Mouse (Mus musculus): ENCODE results near the gene Gm7075. TPM values are rescaled to one million over a fixed set of nuclear protein-coding genes. Genes with fewer than 3 reads are reported as not detected.
"Not testable (repeated sequence)": the region's sequence is repeated elsewhere in the genome, so short reads cannot be mapped to it uniquely, and the experiment has no call there.

Gm7075 gene
- polyA plus RNA-seq, 1 experiment from 2014 or later: not detected

- ATAC-seq: no peak
- 88% methylated on average over 9 of the region's 9 CpGs for WGBS
Measured at GRCm38 (mm10) chr10:63423591-63424474, 2.2 kb upstream of the Gm7075 start.

GRCm38 (mm10) chr10:63422736-63422992, 1.1 kb upstream of the Gm7075 start:
- no peak for ATAC-seq
- Histone ChIP-seq H3K9ac (ENCODE audit: low read depth, low read length) (no peak overlapping the region), H3K27ac (ENCODE audit: low read length) (no peak overlapping the region), H3K4me1 (ENCODE audit: control insufficient read depth, insufficient read depth, low read length) (no peaks in the 10 kb centered on the region), H3K36me3 (ENCODE audit: control insufficient read depth, insufficient read depth, low read length) (no peaks in the 10 kb centered on the region), H3K9me3 (ENCODE audit: control insufficient read depth, low read length) (no peaks in the 10 kb centered on the region), H3K27me3 (replicated peaks; ENCODE audit: control insufficient read depth, insufficient read depth, low read length) (no peaks in the 10 kb centered on the region), H3K4me2 (ENCODE audit: low read depth, low read length) (no peak overlapping the region), H3K4me3 (ENCODE audit: low read length) (no peak overlapping the region)
- WGBS: 81% methylated on average over 5 of the region's 5 CpGs

More at GRCm38 (mm10) chr10:63423591-63424474, 2.2 kb upstream of the Gm7075 start:
- no peaks in the 10 kb centered on the region for H3K4me1 ChIP-seq (ENCODE audit: control insufficient read depth, insufficient read depth, low read length)
- no peaks in the 10 kb centered on the region for H3K9me3 ChIP-seq (ENCODE audit: control insufficient read depth, low read length)
- no peaks in the 10 kb centered on the region for H3K27me3 ChIP-seq (replicated peaks; ENCODE audit: control insufficient read depth, insufficient read depth, low read length)
- no peak overlapping the region for H3K4me2 ChIP-seq (ENCODE audit: low read depth, low read length)
- no peak overlapping the region for H3K4me3 ChIP-seq (ENCODE audit: low read length)
- no peak overlapping the region for H3K27ac ChIP-seq (ENCODE audit: low read length)
- H3K9ac ChIP-seq (ENCODE audit: low read depth, low read length): no peak overlapping the region
- no peaks in the 10 kb centered on the region for H3K36me3 ChIP-seq (ENCODE audit: control insufficient read depth, insufficient read depth, low read length)

GRCm38 (mm10) chr10:63417061-63417460, 4.5 kb downstream of the Gm7075 start:
- H3K27me3 ChIP-seq (replicated peaks; ENCODE audit: control insufficient read depth, insufficient read depth, low read length): no peaks in the 10 kb centered on the region
- WGBS: 48% methylated on average over 5 of the region's 5 CpGs
- H3K4me3 ChIP-seq (ENCODE audit: low read length): no peak overlapping the region
- H3K9me3 ChIP-seq (ENCODE audit: control insufficient read depth, low read length): no peaks in the 10 kb centered on the region
- no peak overlapping the region for H3K27ac ChIP-seq (ENCODE audit: low read length)
- no peak overlapping the region for H3K9ac ChIP-seq (ENCODE audit: low read depth, low read length)
- no peak overlapping the region for H3K4me2 ChIP-seq (ENCODE audit: low read depth, low read length)
- no peaks in the 10 kb centered on the region for H3K4me1 ChIP-seq (ENCODE audit: control insufficient read depth, insufficient read depth, low read length)
- no peak for ATAC-seq
- no peaks in the 10 kb centered on the region for H3K36me3 ChIP-seq (ENCODE audit: control insufficient read depth, insufficient read depth, low read length)

- Histone ChIP-seq H3K4me3 (ENCODE audit: low read length) (no peak overlapping the region), H3K27me3 (replicated peaks; ENCODE audit: control insufficient read depth, insufficient read depth, low read length) (no peaks in the 10 kb centered on the region), H3K9me3 (ENCODE audit: control insufficient read depth, low read length) (no peaks in the 10 kb centered on the region), H3K4me1 (ENCODE audit: control insufficient read depth, insufficient read depth, low read length) (no peaks in the 10 kb centered on the region), H3K36me3 (ENCODE audit: control insufficient read depth, insufficient read depth, low read length) (no peaks in the 10 kb centered on the region), H3K4me2 (ENCODE audit: low read depth, low read length) (no peak overlapping the region), H3K9ac (ENCODE audit: low read depth, low read length) (no peak overlapping the region), H3K27ac (ENCODE audit: low read length) (no peak overlapping the region)
- ATAC-seq: no peak
- 49% methylated on average over 7 of the region's 7 CpGs for WGBS
Measured at GRCm38 (mm10) chr10:63415850-63416249, 5.7 kb downstream of the Gm7075 start.

GRCm38 (mm10) chr10:63415287-63415686, 6.3 kb downstream of the Gm7075 start:
- no peaks in the 10 kb centered on the region for H3K9me3 ChIP-seq (ENCODE audit: control insufficient read depth, low read length)
- no peaks in the 10 kb centered on the region for H3K27me3 ChIP-seq (replicated peaks; ENCODE audit: control insufficient read depth, insufficient read depth, low read length)
- no peak overlapping the region for H3K9ac ChIP-seq (ENCODE audit: low read depth, low read length)
- no peak overlapping the region for H3K4me2 ChIP-seq (ENCODE audit: low read depth, low read length)
- no peak for ATAC-seq
- H3K36me3 ChIP-seq (ENCODE audit: control insufficient read depth, insufficient read depth, low read length): no peaks in the 10 kb centered on the region
- H3K4me3 ChIP-seq (ENCODE audit: low read length): no peak overlapping the region
- 49% methylated on average over 7 of the region's 7 CpGs for WGBS
- H3K4me1 ChIP-seq (ENCODE audit: control insufficient read depth, insufficient read depth, low read length): no peaks in the 10 kb centered on the region
- H3K27ac ChIP-seq (ENCODE audit: low read length): no peak overlapping the region

- Histone ChIP-seq H3K9ac (ENCODE audit: low read depth, low read length) (no peak overlapping the region), H3K4me1 (ENCODE audit: control insufficient read depth, insufficient read depth, low read length) (no peaks in the 10 kb centered on the region), H3K4me2 (ENCODE audit: low read depth, low read length) (no peak overlapping the region), H3K36me3 (ENCODE audit: control insufficient read depth, insufficient read depth, low read length) (no peaks in the 10 kb centered on the region), H3K27me3 (replicated peaks; ENCODE audit: control insufficient read depth, insufficient read depth, low read length) (no peaks in the 10 kb centered on the region), H3K9me3 (ENCODE audit: control insufficient read depth, low read length) (no peaks in the 10 kb centered on the region), H3K4me3 (ENCODE audit: low read length) (no peak overlapping the region), H3K27ac (ENCODE audit: low read length) (no peak overlapping the region)
- WGBS: 85% methylated on average over 17 of the region's 17 CpGs
- ATAC-seq: no peak
Measured at GRCm38 (mm10) chr10:63412756-63413155, 8.8 kb downstream of the Gm7075 start.

- H3K9me3 ChIP-seq (ENCODE audit: control insufficient read depth, low read length); H3K4me2 ChIP-seq (ENCODE audit: low read depth, low read length); ATAC-seq; H3K4me1 ChIP-seq (ENCODE audit: control insufficient read depth, insufficient read depth, low read length); H3K4me3 ChIP-seq (ENCODE audit: low read length); H3K9ac ChIP-seq (ENCODE audit: low read depth, low read length); H3K27ac ChIP-seq (ENCODE audit: low read length); H3K36me3 ChIP-seq (ENCODE audit: control insufficient read depth, insufficient read depth, low read length); H3K27me3 ChIP-seq (replicated peaks; ENCODE audit: control insufficient read depth, insufficient read depth, low read length): not testable (repeated sequence)
- WGBS: 95% methylated on average over 6 of the region's 7 CpGs
Measured at GRCm38 (mm10) chr10:63411674-63412073, 9.9 kb downstream of the Gm7075 start.

GRCm38 (mm10) chr10:63410162-63410956, 11.2 kb downstream of the Gm7075 start:
- no peaks in the 10 kb centered on the region for H3K27me3 ChIP-seq (replicated peaks; ENCODE audit: control insufficient read depth, insufficient read depth, low read length)
- H3K4me1 ChIP-seq (ENCODE audit: control insufficient read depth, insufficient read depth, low read length): no peaks in the 10 kb centered on the region
- H3K4me3 ChIP-seq (ENCODE audit: low read length): no peak overlapping the region
- no peak overlapping the region for H3K9ac ChIP-seq (ENCODE audit: low read depth, low read length)
- H3K36me3 ChIP-seq (ENCODE audit: control insufficient read depth, insufficient read depth, low read length): no peaks in the 10 kb centered on the region
- no peak overlapping the region for H3K4me2 ChIP-seq (ENCODE audit: low read depth, low read length)
- H3K27ac ChIP-seq (ENCODE audit: low read length): no peak overlapping the region
- WGBS: 62% methylated on average over 16 of the region's 16 CpGs
- H3K9me3 ChIP-seq (ENCODE audit: control insufficient read depth, low read length): no peaks in the 10 kb centered on the region
- no peak for ATAC-seq

- no peak for ATAC-seq
- 70% methylated on average over 2 of the region's 2 CpGs for WGBS
- Histone ChIP-seq H3K4me3 (ENCODE audit: low read length) (no peak overlapping the region), H3K4me2 (ENCODE audit: low read depth, low read length) (no peak overlapping the region), H3K9me3 (ENCODE audit: control insufficient read depth, low read length) (no peaks in the 10 kb centered on the region), H3K9ac (ENCODE audit: low read depth, low read length) (no peak overlapping the region), H3K4me1 (ENCODE audit: control insufficient read depth, insufficient read depth, low read length) (no peaks in the 10 kb centered on the region), H3K27ac (ENCODE audit: low read length) (no peak overlapping the region), H3K27me3 (replicated peaks; ENCODE audit: control insufficient read depth, insufficient read depth, low read length) (no peaks in the 10 kb centered on the region), H3K36me3 (ENCODE audit: control insufficient read depth, insufficient read depth, low read length) (no peaks in the 10 kb centered on the region)
Measured at GRCm38 (mm10) chr10:63403636-63404035, 18.0 kb downstream of the Gm7075 start.
